Mouse (Mus musculus) gonadal fat pad, adult 2 months (tissue): Measurements from ENCODE around the gene Filip1. TPM values are rescaled to one million over a fixed set of nuclear protein-coding genes. Genes with fewer than 3 reads are reported as not detected.

ENCODE experiments used
- DNase-seq: peaks from one replicate; pipeline ENCODE4 v3.0.0-alpha.2; 2012; ENCODE audit warnings: low read depth
- polyA plus RNA-seq: library from polyadenylated mRNA; depleted of rRNA; stranded (reverse); fragments of >200 nt; gene quantifications from 2 replicates; pipeline ENCODE4 v1.2.3, GENCODE M21; 2012

The Filip1 gene
- polyA plus RNA-seq, 1 experiment = 5.3 TPM

DNA sequence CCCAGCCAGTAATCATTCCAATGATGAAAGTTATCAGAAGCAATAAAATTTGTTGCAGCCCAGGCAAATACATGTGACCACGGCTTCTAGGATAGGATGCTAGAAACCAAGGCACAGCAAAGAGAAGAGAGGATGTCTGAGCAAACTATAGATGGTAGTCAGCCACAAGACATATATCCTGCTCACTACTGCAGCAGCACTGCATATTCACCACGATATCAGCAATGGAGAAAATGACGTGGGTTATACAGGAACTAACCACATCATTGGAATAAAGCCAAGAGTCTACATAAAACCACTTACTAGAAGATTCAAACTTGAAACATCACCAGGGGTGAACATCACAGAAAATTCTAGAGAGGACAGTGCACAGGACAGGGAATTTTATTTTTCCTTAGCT lies 113.8 kb downstream of the Filip1 start:
- no peak for DNase-seq

DNA sequence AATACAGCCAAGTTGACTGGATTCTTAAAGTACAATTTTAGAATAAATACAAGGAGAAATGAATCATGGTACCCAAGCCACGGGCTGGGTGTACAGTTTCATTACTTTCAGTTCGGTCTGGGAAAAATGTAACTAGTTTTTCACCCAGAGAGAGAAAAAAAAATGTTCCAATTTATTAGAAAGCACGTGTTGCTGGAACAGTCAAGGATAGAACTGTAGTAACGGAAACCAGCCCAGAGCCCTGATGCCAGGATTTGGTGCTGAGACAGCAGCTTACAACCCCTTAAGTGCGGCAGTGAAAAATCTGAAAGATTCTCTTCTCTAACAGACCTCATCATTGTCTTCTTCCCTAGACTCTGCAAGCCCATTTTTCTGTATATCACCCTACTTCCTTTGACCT lies 118.0 kb downstream of the Filip1 start:
- no peak for DNase-seq

DNA sequence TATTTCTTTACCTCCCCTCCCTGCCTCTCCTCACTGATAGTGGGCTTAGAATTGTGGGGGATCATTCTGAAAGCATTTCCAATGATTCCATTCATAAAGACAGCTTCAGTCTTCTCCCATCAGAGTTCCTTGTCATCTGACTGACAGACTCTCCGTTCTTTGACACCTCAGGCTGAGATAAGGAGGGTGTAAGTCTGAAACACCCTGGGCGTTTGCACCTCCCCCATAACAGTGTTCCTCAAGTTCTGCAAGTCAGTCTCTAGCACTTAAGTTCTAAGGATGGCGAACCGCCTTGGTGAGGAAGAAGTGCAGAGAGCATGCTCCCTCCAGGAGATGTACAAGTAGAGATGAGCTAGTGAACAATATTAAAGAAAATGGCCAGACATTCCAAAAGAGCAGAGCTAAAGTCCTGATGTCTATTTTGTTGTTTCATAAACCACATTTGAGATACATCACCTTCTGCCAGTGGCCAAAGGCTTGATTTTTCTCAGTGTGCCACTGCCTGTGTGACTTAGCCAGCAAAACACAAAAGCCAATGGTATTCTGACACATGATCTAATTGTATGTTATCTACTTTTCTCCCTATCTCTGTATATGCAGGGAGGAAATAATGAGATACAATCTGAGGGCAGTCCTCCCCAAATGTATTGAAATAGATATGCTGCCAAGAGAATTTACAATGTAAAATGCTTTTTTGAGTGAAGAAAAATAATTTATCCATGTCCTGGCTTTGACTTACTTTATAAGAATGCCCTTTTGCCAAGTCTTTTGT lies 118.6 kb downstream of the Filip1 start:
- DNase-seq = no peak

DNA sequence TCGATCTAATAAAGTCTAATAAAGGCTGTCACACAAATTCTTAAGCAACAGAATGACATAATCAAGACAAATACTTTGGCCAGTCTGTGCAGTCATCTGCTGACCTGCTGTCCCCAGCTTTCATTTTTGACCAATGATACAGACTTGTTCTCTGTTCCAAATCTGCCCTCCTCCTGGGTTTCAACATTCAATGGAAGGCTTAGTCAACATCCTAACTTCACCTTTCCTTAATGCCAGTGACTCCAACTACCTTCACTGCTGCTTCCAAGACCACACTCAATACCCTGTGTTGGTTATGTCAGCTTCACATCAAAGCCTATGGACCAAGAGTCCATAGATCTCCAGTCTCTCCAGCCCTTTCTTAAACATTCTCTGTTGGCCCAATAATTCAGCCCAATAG lies 120.5 kb downstream of the Filip1 start:
- no peak for DNase-seq

- no peak for DNase-seq
Measured at GRCm38 (mm10) chr9:79890488-79890887, 122.2 kb downstream of the Filip1 start.

GRCm38 (mm10) chr9:79889132-79889531 lies 123.5 kb downstream of the Filip1 start:
- DNase-seq = no peak

- DNase-seq = no peak
Measured at GRCm38 (mm10) chr9:79885244-79886210, 127.1 kb downstream of the Filip1 start.

GRCm38 (mm10) chr9:79883139-79883538 lies 129.5 kb downstream of the Filip1 start:
- DNase-seq = no peak

DNA sequence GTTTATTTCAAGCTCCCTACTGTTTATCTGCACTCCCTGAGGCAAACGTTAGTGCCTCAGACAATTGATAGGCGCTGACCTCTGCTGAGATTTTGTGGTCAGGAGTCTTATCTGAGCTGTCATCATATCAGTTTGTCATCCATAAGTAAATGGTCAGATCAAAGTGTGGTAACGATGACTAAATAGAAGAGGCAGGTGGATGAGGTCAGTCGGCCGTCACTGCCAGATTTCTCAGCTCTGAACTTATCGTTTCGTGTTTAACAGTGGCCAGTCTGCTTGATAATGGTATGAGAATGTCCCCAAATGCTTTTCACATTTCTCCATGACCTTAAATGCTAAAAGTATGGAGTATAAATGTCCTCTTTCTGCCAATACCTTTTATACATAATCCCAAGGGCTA lies 132.6 kb downstream of the Filip1 start:
- DNase-seq = no peak

- DNase-seq = no peak
Measured at GRCm38 (mm10) chr9:79875522-79876131, 137.0 kb downstream of the Filip1 start.

DNA sequence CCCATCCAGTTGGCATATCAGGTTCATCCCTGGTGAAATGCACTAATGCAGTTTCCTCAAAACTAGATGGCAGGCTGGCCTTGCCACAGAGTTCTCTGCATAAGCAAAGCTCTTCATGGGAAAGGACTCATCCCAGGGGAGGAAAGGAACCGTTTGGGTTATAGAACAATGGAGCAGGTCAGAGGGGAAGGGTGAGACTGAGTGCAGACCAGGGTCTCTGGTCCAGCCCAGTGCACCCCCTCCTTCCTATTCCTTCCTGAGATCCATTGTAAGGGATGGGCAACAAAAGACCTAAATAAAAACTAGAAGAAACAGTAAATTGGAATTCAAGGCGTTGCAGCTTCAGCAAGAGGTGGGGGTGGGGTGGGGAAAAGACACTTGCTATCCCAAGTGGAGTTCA lies 140.1 kb downstream of the Filip1 start:
- DNase-seq = no peak

DNA sequence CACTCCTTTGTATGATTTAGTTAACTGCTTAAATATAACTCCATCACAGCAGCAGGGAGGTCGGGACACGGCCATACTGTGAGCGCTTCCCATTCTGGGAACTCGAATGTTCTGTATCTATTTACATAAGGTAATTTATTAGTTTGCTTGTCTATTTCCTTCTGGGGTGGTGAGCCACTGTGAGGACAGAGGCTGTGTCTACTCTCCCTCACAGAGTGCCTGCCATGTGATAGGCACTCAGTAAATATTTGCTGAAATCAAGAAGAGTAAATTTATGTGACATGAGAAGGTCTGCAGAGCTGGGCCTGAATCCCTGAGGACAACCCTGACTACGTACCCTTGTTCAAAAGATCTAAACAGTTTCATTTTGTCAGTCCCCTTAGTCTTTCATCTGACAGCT lies 143.1 kb downstream of the Filip1 start:
- no peak for DNase-seq

- no peak for DNase-seq
Measured at GRCm38 (mm10) chr9:79865998-79866397, 146.7 kb downstream of the Filip1 start.

- no peak for DNase-seq
Measured at GRCm38 (mm10) chr9:79862544-79862943, 150.1 kb downstream of the Filip1 start.

- DNase-seq = no peak
Measured at GRCm38 (mm10) chr9:79847099-79847498, 165.6 kb downstream of the Filip1 start.

GRCm38 (mm10) chr9:79842615-79843014 lies 170.0 kb downstream of the Filip1 start:
- no peak for DNase-seq

- DNase-seq = no peak
Measured at GRCm38 (mm10) chr9:79842028-79842427, 170.6 kb downstream of the Filip1 start.

DNA sequence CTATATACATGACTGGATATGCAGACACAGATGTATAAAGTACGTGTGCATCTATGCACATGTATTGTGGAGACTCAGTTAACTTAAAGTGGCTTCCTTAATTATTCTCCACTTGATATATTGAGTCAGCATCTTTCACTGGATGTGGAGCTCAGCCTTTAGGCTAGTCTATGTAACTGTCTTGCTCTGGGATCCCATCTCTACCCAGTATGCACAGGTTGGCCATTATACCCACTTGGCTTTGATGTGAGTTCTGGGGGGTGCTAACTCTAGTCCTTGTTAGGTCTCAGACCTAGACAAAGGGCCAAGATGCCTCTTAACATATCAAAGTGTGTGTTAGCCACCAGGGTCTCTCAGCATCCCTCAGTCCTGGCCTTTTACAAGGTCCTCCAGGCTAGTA lies 181.4 kb downstream of the Filip1 start:
- DNase-seq = no peak

GRCm38 (mm10) chr9:79830874-79831273 lies 181.8 kb downstream of the Filip1 start:
- DNase-seq = no peak

DNA sequence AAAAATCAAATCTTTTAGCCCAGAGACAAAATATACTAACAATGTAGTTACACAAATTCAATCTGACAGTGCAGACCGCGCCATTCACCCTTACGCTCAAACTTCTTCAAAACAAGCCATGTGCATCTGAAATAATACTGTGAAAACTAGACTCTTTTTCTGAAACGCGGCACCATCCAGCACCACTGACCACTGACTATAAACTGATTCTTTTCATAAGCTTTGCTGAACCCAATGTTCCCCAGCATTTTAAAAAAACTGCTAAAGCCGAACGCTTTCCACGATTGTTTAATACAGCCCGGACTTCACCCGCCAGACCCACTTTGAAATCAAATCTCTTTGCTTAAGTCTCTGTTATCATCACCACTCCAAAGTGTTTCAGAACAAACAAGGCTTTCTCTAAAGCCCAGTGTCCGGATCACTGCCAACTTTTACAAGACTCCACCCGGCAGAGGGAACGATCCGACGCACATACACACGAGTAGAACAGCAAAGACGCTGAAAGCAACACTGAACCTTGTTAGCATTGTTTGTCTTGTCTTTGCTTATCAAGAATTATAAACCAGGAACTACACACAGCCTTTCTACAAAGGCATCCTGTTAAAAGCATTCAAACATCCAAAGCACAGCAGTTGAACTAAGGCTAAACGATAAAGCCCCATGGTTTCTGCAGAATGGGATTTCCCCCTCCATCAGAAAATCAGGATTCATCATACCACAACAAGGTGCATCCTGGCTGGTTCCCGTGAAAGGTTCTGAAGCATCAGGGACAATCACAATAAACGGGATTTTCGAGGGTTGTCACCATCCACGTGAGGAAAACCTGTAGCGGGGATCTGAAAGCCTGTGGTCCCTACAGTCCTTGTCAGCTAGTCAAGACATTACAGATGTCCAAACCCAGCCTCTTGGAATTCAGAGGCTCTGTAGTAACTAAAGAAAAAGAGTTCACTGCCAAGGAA lies 182.5 kb downstream of the Filip1 start:
- no peak for DNase-seq

- DNase-seq = no peak
Measured at GRCm38 (mm10) chr9:79827072-79827471, 185.6 kb downstream of the Filip1 start.
